Mouse (Mus musculus) CH12.LX (cell line): ENCODE results near the gene Brsk1.

Source experiments
- EP300 ChIP-seq: IDR thresholded peaks from 2 replicates; pipeline ENCODE4 v1.6.1; 2011; ENCODE audit warnings: low read length, improper control_type of control experiment
- JUND ChIP-seq: conservative IDR thresholded peaks from 2 replicates; pipeline ENCODE4 v1.6.1; 2011; ENCODE audit warnings: low read depth, low read length, improper control_type of control experiment
- MEF2A ChIP-seq: IDR thresholded peaks from 2 replicates; pipeline ENCODE4 v1.6.1; 2014; ENCODE audit warnings: low read depth, mild to moderate bottlenecking, inconsistent platforms, low read length, improper control_type of control experiment, borderline replicate concordance
- POLR2A ChIP-seq: IDR thresholded peaks from 2 replicates; pipeline ENCODE4 v1.6.1; 2011; ENCODE audit warnings: low read depth, mild to moderate bottlenecking, improper control_type of control experiment, low read length
- USF1 ChIP-seq: IDR thresholded peaks from 2 replicates; pipeline ENCODE4 v1.6.1; 2014; ENCODE audit warnings: low read depth, mild to moderate bottlenecking, inconsistent platforms, low read length, improper control_type of control experiment
- ZNF384 ChIP-seq: IDR thresholded peaks from 2 replicates; pipeline ENCODE4 v1.6.1; 2012; ENCODE audit warnings: low read depth, low read length, improper control_type of control experiment, inconsistent platforms

- TF ChIP-seq USF1 (no peak), POLR2A (no peak), EP300 (no peak), MEF2A (no peak), ZNF384 (no peak), JUND (no peak)
Observed at GRCm38 (mm10) chr7:4740309-4740727, 49.9 kb downstream of the Brsk1 start.
